Mouse (Mus musculus) thymus, adult 2 months (tissue): ENCODE results near the gene 1700012A03Rik.

Experiments
- CTCF ChIP-seq: fragments of 200-500 bp; IDR thresholded peaks from 2 replicates; pipeline ENCODE4 v1.5.1; 2012; ENCODE audit warnings: mild to moderate bottlenecking, control low read depth, low read length, moderate library complexity, borderline replicate concordance; ENCODE audit not compliant: control insufficient read depth, poor library complexity, insufficient read depth; ENCODE audit errors: extremely low read depth
- POLR2A ChIP-seq: fragments of 200-500 bp; IDR thresholded peaks from 2 replicates; pipeline ENCODE4 v1.6.1; 2012; ENCODE audit warnings: mild to moderate bottlenecking, low read length, control low read depth, moderate library complexity; ENCODE audit not compliant: control insufficient read depth, poor library complexity, insufficient read depth; ENCODE audit errors: extremely low read depth

- TF ChIP-seq POLR2A (no peak), CTCF (no peak)
Measured at GRCm38 (mm10) chr6:32045344-32045743, 4.7 kb upstream of the 1700012A03Rik start.
